Mouse (Mus musculus): Measurements from ENCODE around the gene Tmem183a.

The Tmem183a gene

DNA sequence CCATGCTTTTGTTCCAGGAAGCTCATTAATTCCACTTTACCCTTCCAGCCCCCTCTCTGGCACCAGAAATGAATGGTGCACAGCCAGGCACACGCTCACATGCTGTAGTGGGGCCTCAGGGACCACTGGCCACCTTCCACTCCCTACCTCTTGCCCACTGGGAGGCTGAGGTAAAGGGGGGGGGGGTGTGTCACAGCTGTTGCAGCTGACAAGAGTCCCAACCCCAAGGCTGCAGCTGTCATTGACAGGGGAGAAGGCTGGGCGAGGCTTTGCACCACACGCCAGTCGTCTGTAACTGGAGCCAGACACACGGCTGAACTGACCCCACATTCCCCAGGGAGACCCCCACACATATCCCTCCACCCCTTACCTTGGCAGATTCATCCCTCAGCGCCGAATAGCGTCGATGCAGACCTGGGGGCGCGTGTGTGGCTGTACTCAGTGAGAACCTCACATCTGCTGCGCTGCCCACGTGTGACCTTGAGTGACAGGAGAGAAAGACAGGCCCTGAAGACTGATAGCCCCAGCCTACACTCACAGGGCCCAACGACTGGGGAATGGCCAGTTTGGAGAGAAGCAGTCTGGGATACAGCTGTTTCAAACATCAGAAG is 41.0 kb downstream of the Tmem183a start:
- DNase-seq (ENCODE audit: low spot score in 2 of 2), result no peak

DNA sequence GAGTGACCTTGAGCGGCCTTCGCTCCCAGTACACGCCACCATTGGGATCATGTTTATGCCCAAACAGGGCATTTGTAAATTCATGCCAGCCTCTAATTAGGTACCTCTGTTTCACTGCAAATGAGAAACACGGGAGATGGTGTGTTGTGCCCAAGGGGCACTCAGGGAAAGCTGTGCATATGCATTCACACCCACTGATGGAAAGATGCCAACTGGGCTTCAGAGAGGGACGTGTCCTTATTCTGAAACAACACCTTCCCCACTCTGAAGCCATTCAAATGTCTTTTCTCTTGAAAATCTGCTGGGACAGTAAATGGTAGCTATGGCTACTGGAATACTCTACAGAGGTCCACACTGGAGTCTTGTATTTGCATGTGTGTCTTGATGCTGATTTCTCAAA is 43.5 kb downstream of the Tmem183a start:
- no peak for DNase-seq (ENCODE audit: low spot score in 2 of 2)

DNA sequence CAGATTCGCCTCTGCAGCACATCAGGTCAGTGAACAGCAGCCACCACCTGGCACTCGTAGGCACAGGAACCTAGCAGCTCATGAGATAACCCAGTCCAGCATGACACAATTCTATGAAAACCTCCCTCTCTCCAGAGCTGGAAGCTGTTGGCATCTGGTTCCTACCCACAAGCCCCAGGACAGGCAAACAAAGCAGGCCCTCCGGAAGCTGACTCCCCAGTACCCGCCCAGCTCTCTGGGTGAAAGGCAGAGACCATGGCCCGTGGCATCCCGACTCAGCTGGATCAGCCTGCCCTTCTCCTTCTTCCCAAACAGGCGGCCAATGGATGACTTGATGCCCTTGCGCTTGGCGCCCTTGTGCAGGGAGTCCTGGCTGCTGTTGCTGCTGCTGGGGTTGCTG is 45.4 kb downstream of the Tmem183a start:
- DNase-seq (ENCODE audit: low spot score in 2 of 2), result no peak

DNA sequence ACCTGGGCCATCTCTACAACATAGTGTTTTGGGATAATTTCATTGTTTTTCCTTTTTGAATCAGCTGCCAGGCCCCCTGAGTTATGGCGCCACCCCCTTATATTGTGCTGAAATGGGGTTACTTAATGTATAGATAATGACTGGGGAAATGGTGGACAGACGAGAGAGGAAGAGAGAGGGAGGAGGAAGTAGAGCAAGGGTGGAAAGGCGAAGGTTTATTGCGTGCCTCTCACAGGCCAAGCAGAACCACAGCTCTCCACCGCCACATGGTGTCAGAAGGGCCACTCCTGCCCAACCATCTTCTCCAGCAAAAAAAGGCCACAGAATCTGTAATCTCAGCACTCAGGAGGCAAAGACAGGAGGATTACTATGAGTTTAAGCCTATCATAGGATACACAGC is 46.6 kb downstream of the Tmem183a start:
- DNase-seq (ENCODE audit: low spot score in 2 of 2), result no peak

DNA sequence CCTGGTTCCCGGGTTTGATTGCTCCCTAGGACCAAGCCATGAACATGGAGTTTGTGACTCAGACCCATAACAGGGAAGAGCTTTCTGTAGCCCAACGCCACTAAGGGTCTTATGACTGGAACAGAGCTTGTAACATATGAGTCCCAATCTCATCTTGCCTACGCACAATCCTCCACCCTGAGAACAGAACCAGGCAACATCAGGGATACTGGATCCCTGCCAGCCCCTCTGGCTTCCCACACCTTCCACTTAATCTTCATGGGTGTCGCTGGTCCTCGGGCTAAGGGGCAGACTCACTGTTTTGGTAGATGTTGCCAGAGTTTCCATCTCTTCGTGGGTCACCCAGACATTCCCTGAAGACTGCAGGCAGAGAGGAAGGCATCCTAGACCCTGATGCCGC is 50.0 kb downstream of the Tmem183a start:
- DNase-seq (ENCODE audit: low spot score in 2 of 2), result no peak

DNA sequence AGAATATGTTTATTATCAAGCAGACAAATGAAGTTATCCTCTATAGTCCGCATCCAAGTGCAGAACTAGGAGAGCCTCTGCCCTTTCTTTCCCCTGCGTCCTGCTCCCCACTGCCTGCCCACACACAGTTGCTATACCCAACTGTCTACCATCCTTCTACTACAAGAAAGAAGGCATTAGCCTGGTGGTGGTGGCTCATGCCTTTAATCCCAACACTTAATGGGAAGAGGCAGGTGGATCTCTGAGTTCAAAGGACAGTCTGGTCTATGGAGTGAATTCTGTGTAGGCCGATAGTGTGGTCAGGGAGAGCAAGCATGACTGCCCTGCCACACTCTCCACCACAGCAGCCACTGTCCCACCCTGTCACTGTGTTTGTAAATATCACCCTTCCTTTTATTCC is 51.0 kb downstream of the Tmem183a start:
- DNase-seq (ENCODE audit: low spot score in 2 of 2), result no peak

DNA sequence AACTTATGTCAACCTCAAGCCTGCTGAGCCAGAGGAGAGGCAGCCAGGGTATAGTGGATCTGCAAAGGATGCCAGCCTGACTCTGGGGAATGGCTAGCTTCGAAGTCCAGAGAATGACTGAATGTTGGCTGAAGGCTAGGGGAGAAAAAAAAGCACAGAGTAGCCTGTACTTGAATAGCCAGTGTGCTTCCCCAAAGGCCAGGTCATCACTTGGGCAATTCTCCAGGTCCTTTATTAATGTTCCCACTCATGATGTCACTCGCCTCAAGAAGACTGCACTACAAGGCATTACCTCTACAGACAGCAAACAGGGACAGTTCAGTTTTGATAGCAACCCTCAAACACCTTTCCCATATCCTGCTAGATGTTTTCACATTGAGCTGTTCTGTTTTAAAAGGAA is 51.5 kb downstream of the Tmem183a start:
- DNase-seq (ENCODE audit: low spot score in 2 of 2), result no peak

DNA sequence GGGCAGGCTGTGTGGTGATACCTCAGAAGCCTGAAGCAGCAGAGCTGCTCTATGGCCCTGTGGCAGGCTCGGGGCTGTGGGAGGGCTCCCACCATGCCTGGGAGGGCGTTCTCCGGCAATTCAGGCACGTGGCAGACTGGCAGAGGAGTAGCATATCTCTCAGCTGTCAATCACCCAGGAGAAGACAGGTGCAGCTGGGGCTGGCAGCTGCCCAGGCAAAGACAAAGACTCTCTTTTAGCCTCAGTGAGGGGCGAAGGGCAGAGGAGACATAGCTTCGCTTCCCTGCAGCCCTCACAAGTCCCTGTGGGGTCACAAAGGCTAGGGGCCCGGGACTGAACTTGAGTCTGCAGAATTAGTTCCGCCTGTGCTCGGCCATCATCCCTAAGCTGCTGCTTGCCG is 54.4 kb downstream of the Tmem183a start:
- DNase-seq (ENCODE audit: low spot score in 2 of 2), result no peak

DNA sequence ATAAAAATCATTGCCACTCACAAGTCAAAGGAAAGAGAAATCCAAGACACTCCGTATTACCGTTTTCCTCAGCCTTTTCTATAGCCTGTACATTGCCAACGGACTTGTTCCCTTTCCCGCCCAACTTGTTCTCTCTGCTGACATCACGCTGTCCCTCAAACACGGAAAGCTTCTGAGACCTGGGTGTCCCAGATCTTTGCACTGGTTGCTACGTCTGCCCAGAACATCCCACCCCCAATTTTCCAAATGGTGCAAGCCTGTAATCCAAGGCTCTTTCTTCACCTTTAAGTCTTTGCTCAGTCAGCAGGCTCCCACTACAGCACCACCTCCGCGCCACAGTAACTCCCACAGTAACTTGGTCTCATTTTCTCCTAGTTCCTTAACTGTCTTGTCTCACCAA is 56.8 kb downstream of the Tmem183a start:
- no peak for DNase-seq (ENCODE audit: low spot score in 2 of 2)

DNA sequence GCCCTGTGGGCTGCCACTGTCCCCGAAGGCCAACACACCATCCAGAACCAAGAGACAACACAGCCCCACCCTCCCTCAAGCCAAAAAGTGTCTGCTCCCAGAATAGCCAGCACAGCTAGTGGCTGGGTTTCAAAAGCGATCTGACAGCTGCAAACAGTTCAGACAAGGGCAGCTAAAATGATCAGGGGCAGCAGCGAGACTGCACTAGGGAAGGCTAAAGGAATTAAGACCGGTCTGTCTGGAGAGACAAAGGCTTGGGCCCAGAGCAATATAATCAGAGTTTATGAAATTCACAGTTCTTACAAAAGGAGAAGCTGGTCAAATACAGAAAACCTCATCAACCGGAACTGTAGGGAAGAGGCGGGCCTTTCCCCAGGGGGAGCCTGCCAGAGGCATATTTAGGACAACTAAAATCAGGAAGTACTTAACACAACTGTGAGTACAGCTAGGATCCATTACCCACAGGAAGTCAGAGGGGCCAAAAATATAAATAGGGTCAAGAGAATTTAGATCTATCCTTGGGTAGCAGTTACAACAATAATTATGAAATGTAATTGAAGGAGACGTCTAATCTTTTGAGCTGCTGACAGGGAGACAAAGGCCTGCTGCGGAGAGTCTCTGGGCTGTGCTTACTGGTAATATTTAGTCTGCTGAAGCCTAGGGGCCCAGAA is 59.1 kb downstream of the Tmem183a start:
- peak in 1 of 2 experiments; percentile 60 for DNase-seq (ENCODE audit: low spot score in 2 of 2)

DNA sequence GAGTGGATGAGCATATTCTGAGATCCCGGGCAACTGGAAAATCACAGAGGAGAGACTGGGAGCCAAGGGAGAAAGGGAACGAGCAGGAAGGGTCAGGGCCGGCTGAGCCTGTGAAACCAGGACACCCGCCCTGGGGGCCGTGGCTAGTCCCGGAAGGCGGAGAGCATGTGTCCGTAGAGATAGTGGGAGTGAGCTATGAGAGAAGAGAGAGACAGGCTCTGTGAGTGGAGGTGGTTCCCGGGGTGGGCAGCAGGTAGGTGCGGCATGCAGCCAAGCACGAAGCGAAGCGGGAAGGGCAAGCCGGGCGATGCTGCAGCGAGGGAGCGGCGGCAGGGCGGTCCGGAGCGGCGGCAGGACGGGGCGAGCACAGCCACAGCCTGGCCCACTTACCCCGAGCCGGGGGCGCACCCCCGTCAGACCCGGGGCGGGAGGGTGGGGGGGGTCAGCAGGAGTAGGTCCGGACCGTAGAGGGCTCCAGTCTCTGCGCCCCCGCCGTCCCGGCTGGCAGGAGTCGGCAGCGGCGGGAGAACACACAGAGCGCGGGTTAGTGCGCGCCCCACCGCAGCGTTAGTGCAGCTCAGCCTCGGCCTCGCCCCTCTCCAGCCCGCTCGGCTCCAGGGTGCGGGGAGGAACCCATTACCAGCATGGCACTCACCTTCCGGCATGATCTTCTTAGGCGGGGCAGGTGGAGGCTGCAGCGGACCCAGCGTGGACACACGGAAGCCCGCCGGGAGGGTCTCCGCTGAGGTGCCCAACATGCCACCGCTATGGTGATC is 63.0 kb downstream of the Tmem183a start:
- DNase-seq (ENCODE audit: low spot score in 2 of 2), result no peak

DNA sequence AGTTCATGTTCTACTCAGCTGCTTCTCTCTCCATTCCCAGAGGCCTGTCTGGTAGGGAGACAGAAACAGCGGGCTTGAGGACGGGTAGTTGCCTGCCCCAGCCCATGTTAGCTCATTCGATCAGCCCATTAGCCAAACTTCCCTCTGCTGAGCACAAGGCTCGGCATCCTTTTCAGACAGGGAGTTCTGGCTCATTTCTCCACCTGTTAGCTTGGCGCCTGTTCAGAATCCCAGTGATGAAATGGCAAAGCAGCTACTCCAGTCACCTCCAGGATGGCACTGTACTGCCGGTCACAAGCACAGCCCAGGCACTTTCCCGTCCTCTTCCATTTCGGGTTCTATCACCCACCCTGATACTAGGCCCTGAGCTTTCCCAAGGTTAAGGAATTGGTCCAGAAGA is 64.5 kb downstream of the Tmem183a start:
- DNase-seq (ENCODE audit: low spot score in 2 of 2), result no peak

Data from right cerebral cortex, postnatal 10 days (tissue).